Mouse (Mus musculus) MEL (cell line): ENCODE results near the gene Gm38431. TPM values are rescaled to one million over a fixed set of nuclear protein-coding genes. Genes with fewer than 3 reads are reported as not detected.

ENCODE experiments used
- DNase-seq: peaks from one replicate; pipeline ENCODE4 v3.0.0; 2011; ENCODE audit warnings: low read depth, low spot score
- H3K27ac ChIP-seq: 2 replicates; pipeline ENCODE4 v1.5.1; 2012; ENCODE audit warnings: low read depth, mild to moderate bottlenecking, control low read depth, low read length, moderate library complexity; ENCODE audit not compliant: control insufficient read depth
- H3K27me3 ChIP-seq, 2 experiments: fragments of 150-350 bp in 1 of 2; sonication (generic) in 1 of 2; 2 replicates each; pipeline ENCODE4 v1.6.1; 2012; ENCODE audit warnings: low read length in 2 of 2, mild to moderate bottlenecking in 2 of 2, improper control_type of control experiment in 1 of 2, moderate library complexity in 1 of 2; ENCODE audit not compliant: insufficient read depth in 2 of 2, control insufficient read depth in 1 of 2
- H3K36me3 ChIP-seq, 2 experiments: 2 replicates each; pipeline ENCODE4 v1.6.1; 2012 to 2014; ENCODE audit warnings: low read length in 2 of 2, improper control_type of control experiment in 1 of 2, inconsistent platforms in 1 of 2, mild to moderate bottlenecking in 1 of 2; ENCODE audit not compliant: insufficient read depth in 2 of 2, control insufficient read depth in 1 of 2
- H3K4me1 ChIP-seq, 2 experiments: fragments of 150-350 bp in 1 of 2; sonication (generic) in 1 of 2; 2 replicates each; pipeline ENCODE4 v1.6.1; 2012; ENCODE audit warnings: low read length in 2 of 2, improper control_type of control experiment in 1 of 2, mild to moderate bottlenecking in 1 of 2; ENCODE audit not compliant: insufficient read depth in 2 of 2, control insufficient read depth in 1 of 2
- H3K4me3 ChIP-seq, 2 experiments: fragments of 150-350 bp in 1 of 2; sonication (generic) in 1 of 2; 2 replicates each; pipeline ENCODE4 v1.5.1; 2012; ENCODE audit warnings: low read depth in 2 of 2, low read length in 2 of 2, mild to moderate bottlenecking in 2 of 2, moderate library complexity in 2 of 2, control low read depth in 1 of 2, improper control_type of control experiment in 1 of 2; ENCODE audit not compliant: control insufficient read depth in 1 of 2, insufficient read depth in 1 of 2
- H3K79me2 ChIP-seq: 2 replicates; pipeline ENCODE4 v1.6.1; 2012; ENCODE audit warnings: mild to moderate bottlenecking, low read length, moderate library complexity; ENCODE audit not compliant: control insufficient read depth, poor library complexity, insufficient read depth
- H3K9ac ChIP-seq: 2 replicates; pipeline ENCODE4 v1.6.1; 2012; ENCODE audit warnings: low read depth, mild to moderate bottlenecking, control low read depth, low read length, moderate library complexity; ENCODE audit not compliant: control insufficient read depth, poor library complexity, severe bottlenecking
- H3K9me3 ChIP-seq: fragments of 150-350 bp; sonication (generic); replicated peaks from 2 replicates; pipeline ENCODE4 v1.6.1; 2012; ENCODE audit warnings: mild to moderate bottlenecking, low read length, improper control_type of control experiment, moderate library complexity; ENCODE audit not compliant: insufficient read depth
- CHD1 ChIP-seq: IDR thresholded peaks from 2 replicates; pipeline ENCODE4 v1.6.1; 2012; ENCODE audit warnings: low read depth, mild to moderate bottlenecking, inconsistent platforms, low read length, improper control_type of control experiment
- CTCF ChIP-seq, 3 experiments: IDR thresholded peaks in 2 of 3; conservative IDR thresholded peaks in 1 of 3; 2 replicates each; pipeline ENCODE4 v1.5.1; 2011 to 2012; ENCODE audit warnings: low read length in 3 of 3, low read depth in 2 of 3, mild to moderate bottlenecking in 2 of 3, improper control_type of control experiment in 1 of 3, inconsistent platforms in 1 of 3, mixed read lengths in 1 of 3, moderate library complexity in 1 of 3; ENCODE audit not compliant: control insufficient read depth in 1 of 3, insufficient read depth in 1 of 3, poor library complexity in 1 of 3, severe bottlenecking in 1 of 3
- E2F4 ChIP-seq: IDR thresholded peaks from 2 replicates; pipeline ENCODE4 v1.6.1; 2011; ENCODE audit warnings: low read depth, low read length, improper control_type of control experiment, borderline replicate concordance
- ELF1 ChIP-seq: IDR thresholded peaks from 2 replicates; pipeline ENCODE4 v1.6.1; 2014; ENCODE audit warnings: low read depth, mild to moderate bottlenecking, inconsistent platforms, low read length, improper control_type of control experiment, moderate library complexity
- EP300 ChIP-seq, 2 experiments: IDR thresholded peaks; 2 replicates each; pipeline ENCODE4 v1.6.1; 2011; ENCODE audit warnings: improper control_type of control experiment in 2 of 2, low read length in 2 of 2, low read depth in 1 of 2, mild to moderate bottlenecking in 1 of 2
- GABPA ChIP-seq: IDR thresholded peaks from 2 replicates; pipeline ENCODE4 v1.6.1; 2012; ENCODE audit warnings: low read depth, mild to moderate bottlenecking, inconsistent platforms, low read length, improper control_type of control experiment, moderate library complexity
- GATA1 ChIP-seq: IDR thresholded peaks from 2 replicates; pipeline ENCODE4 v1.6.1; 2011; ENCODE audit warnings: low read depth, low read length, improper control_type of control experiment
- HCFC1 ChIP-seq: IDR thresholded peaks from 2 replicates; pipeline ENCODE4 v1.6.1; 2012; ENCODE audit warnings: low read depth, mild to moderate bottlenecking, inconsistent platforms, low read length, improper control_type of control experiment, moderate library complexity
- MAFK ChIP-seq: IDR thresholded peaks from 2 replicates; pipeline ENCODE4 v1.6.1; 2011; ENCODE audit warnings: low read depth, mild to moderate bottlenecking, low read length, improper control_type of control experiment, borderline replicate concordance
- MEF2A ChIP-seq: IDR thresholded peaks from 2 replicates; pipeline ENCODE4 v1.6.1; 2014; ENCODE audit warnings: low read depth, mild to moderate bottlenecking, inconsistent platforms, low read length, improper control_type of control experiment; ENCODE audit not compliant: poor library complexity, insufficient replicate concordance, severe bottlenecking; ENCODE audit errors: extremely low read depth
- MXI1 ChIP-seq: IDR thresholded peaks from 2 replicates; pipeline ENCODE4 v1.6.1; 2011; ENCODE audit warnings: mild to moderate bottlenecking, low read depth, low read length, improper control_type of control experiment
- MYB ChIP-seq: IDR thresholded peaks from 2 replicates; pipeline ENCODE4 v1.6.1; 2011; ENCODE audit warnings: mild to moderate bottlenecking, low read depth, low read length, improper control_type of control experiment
- NELFE ChIP-seq: IDR thresholded peaks from 2 replicates; pipeline ENCODE4 v1.6.1; 2011; ENCODE audit warnings: low read depth, low read length, improper control_type of control experiment
- NRF1 ChIP-seq: IDR thresholded peaks from 2 replicates; pipeline ENCODE4 v1.6.1; 2014; ENCODE audit warnings: low read depth, mild to moderate bottlenecking, inconsistent platforms, low read length, improper control_type of control experiment, moderate library complexity; ENCODE audit not compliant: poor library complexity, insufficient read depth, severe bottlenecking
- POLR2A ChIP-seq, 2 experiments: IDR thresholded peaks; 2 replicates each; pipeline ENCODE4 v1.6.1; 2011 to 2012; ENCODE audit warnings: low read length in 2 of 2, mild to moderate bottlenecking in 2 of 2, control low read depth in 1 of 2, improper control_type of control experiment in 1 of 2, low read depth in 1 of 2, moderate library complexity in 1 of 2; ENCODE audit not compliant: control insufficient read depth in 1 of 2, insufficient read depth in 1 of 2, poor library complexity in 1 of 2
- POLR2AphosphoS2 ChIP-seq: IDR thresholded peaks from 2 replicates; pipeline ENCODE4 v1.6.1; 2011; ENCODE audit warnings: low read length, improper control_type of control experiment
- POLR2AphosphoS5 ChIP-seq: IDR thresholded peaks from 2 replicates; pipeline ENCODE4 v1.6.1; 2012; ENCODE audit warnings: low read depth, borderline replicate concordance, mild to moderate bottlenecking, inconsistent platforms, low read length, moderate library complexity, mixed read lengths
- RAD21 ChIP-seq: IDR thresholded peaks from 2 replicates; pipeline ENCODE4 v1.6.1; 2011; ENCODE audit warnings: mild to moderate bottlenecking, low read depth, low read length, improper control_type of control experiment
- SIN3A ChIP-seq: IDR thresholded peaks from 2 replicates; pipeline ENCODE4 v1.6.1; 2012; ENCODE audit warnings: low read length, improper control_type of control experiment, inconsistent platforms
- SMC3 ChIP-seq: IDR thresholded peaks from 2 replicates; pipeline ENCODE4 v1.6.1; 2011; ENCODE audit warnings: low read depth, low read length, improper control_type of control experiment
- TAL1 ChIP-seq: IDR thresholded peaks from 2 replicates; pipeline ENCODE4 v1.6.1; 2012; ENCODE audit warnings: mild to moderate bottlenecking, inconsistent platforms, low read length, moderate library complexity, mixed read lengths
- TBP ChIP-seq: IDR thresholded peaks from 2 replicates; pipeline ENCODE4 v1.8.0; 2011; ENCODE audit warnings: low read depth, low read length, improper control_type of control experiment
- TCF12 ChIP-seq: IDR thresholded peaks from 2 replicates; pipeline ENCODE4 v1.6.1; 2014; ENCODE audit warnings: low read depth, mild to moderate bottlenecking, inconsistent platforms, low read length, improper control_type of control experiment, moderate library complexity
- UBTF ChIP-seq: IDR thresholded peaks from 2 replicates; pipeline ENCODE4 v1.6.1; 2012; ENCODE audit warnings: low read depth, mild to moderate bottlenecking, inconsistent platforms, low read length, improper control_type of control experiment, moderate library complexity, borderline replicate concordance; ENCODE audit not compliant: insufficient read depth
- USF1 ChIP-seq: IDR thresholded peaks from 2 replicates; pipeline ENCODE4 v1.6.1; 2014; ENCODE audit warnings: low read depth, mild to moderate bottlenecking, inconsistent platforms, low read length, improper control_type of control experiment, moderate library complexity
- USF2 ChIP-seq, 2 experiments: IDR thresholded peaks; 2 replicates each; pipeline ENCODE4 v1.6.1; 2011 to 2012; ENCODE audit warnings: improper control_type of control experiment in 2 of 2, low read length in 2 of 2, borderline replicate concordance in 1 of 2, inconsistent platforms in 1 of 2, low read depth in 1 of 2, mild to moderate bottlenecking in 1 of 2; ENCODE audit not compliant: insufficient read depth in 1 of 2
- ZKSCAN1 ChIP-seq: IDR thresholded peaks from 2 replicates; pipeline ENCODE4 v1.6.1; 2012; ENCODE audit warnings: low read depth, mild to moderate bottlenecking, inconsistent platforms, low read length, improper control_type of control experiment, moderate library complexity
- polyA plus RNA-seq, 2 experiments: library from polyadenylated mRNA; stranded (reverse) in 1 of 2; unstranded in 1 of 2; fragments of >175 nt in 1 of 2; fragments of >200 nt in 1 of 2; gene quantifications; 2 replicates each; pipeline versions ENCODE4 v1.2.1 to v1.2.4; 2012; ENCODE audit warnings: low replicate concordance in 2 of 2, low read depth in 1 of 2; ENCODE audit not compliant: insufficient read length in 2 of 2, insufficient read depth in 1 of 2, missing spikeins in 1 of 2
- total RNA-seq: library from RNA; depleted of rRNA; stranded (reverse); fragments of 300-350 nt; gene quantifications from 2 replicates; pipeline ENCODE4 v1.2.3, GENCODE M21; 2012

The Gm38431 gene
- total and polyA plus RNA-seq, 3 experiments = 38.9 to 191 (median 42.1) TPM

DNA sequence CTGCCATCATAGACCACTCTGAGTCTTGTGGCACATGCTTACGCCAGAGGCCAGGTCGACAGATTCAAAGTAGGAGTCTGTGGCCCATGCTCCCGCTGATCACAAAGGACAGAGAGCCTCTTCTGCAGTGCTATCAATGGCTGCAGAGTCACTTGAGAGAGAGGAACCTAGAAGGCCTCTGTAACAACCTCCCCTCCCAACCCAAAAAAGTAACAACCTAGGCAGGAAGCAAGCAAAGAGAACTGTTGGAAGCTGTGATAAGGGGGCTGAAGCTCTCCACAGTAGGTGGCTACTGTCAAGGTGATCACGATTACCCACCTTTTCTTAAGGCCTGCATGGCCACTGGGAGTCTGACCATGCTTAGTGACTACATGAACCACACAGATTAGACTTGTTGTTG lies 48.2 kb downstream of the Gm38431 start (continued):
- peak; percentile 34; the same call in 1 of the 2 replicates for TF ChIP-seq NELFE
- TF ChIP-seq ZKSCAN1 = no peak
- peak; percentile 57; the same call in 1 of the 2 replicates for TF ChIP-seq ELF1
- TF ChIP-seq SMC3 = no peak
- TF ChIP-seq MYB = 0 out of 2 replicates have a peak, but pooled peaks have one; percentile 40
- TF ChIP-seq TBP = peak; percentile 77
- TF ChIP-seq CTCF (IDR thresholded peaks at IDR 0.05 in 2 of 3, conservative IDR thresholded peaks at IDR 0.05 in 1 of 3; ENCODE audit: control insufficient read depth in 1 of 3, insufficient read depth in 1 of 3, low read depth in 2 of 3, low read length in 3 of 3, poor library complexity in 1 of 3, severe bottlenecking in 1 of 3) = no peak
- peak; percentile 88 for TF ChIP-seq EP300 (IDR thresholded peaks at IDR 0.05; ENCODE audit: low read depth in 1 of 2, low read length in 2 of 2)
- no peak for TF ChIP-seq GABPA
- TF ChIP-seq NRF1 = no peak
- peak; percentile 78 for TF ChIP-seq SIN3A
- no peak for TF ChIP-seq CHD1
- peak; percentile 88 for TF ChIP-seq GATA1
- no peak for TF ChIP-seq USF1
- TF ChIP-seq USF2 (IDR thresholded peaks at IDR 0.05; ENCODE audit: borderline replicate concordance in 1 of 2, insufficient read depth in 1 of 2, low read depth in 1 of 2, low read length in 2 of 2) = no peak
- peak; percentile 80; the same call in 1 of the 2 replicates for TF ChIP-seq POLR2AphosphoS5
- TF ChIP-seq MEF2A = no peak
- TF ChIP-seq TCF12 = peak; percentile 70
- TF ChIP-seq UBTF = no peak
- TF ChIP-seq HCFC1 = peak; percentile 64; the same call in 1 of the 2 replicates

GRCm38 (mm10) chr9:21041308-21041707 lies 50.5 kb downstream of the Gm38431 start:
- Histone ChIP-seq H3K9me3 (no peaks in the 10 kb centered on the region), H3K27me3 (no peaks in the 10 kb centered on the region), H3K79me2 (no peaks in the 10 kb centered on the region), H3K9ac (peak overlapping the region; percentile 16; the same call in 1 of the 2 replicates), H3K36me3 (peaks cover 0 to 46% of the 10 kb centered on the region in 2 experiments; a peak in 2 of 4 replicates), H3K4me1 (peaks cover 29 to 51% of the 10 kb centered on the region in 2 experiments), H3K4me3 (no peak overlapping the region), H3K27ac (peak overlapping the region; percentile 62)
- DNase-seq = peak; percentile 96
- TF ChIP-seq TBP = peak; percentile 84
- no peak for TF ChIP-seq NELFE
- no peak for TF ChIP-seq MXI1
- no peak for TF ChIP-seq SIN3A
- peak; percentile 64 for TF ChIP-seq GATA1
- no peak for TF ChIP-seq POLR2AphosphoS2
- TF ChIP-seq TAL1 = peak; percentile 61
- TF ChIP-seq RAD21 = no peak
- TF ChIP-seq MAFK = no peak
- peak in 1 of 2 experiments; percentile 64; a peak in 2 of 4 replicates for TF ChIP-seq POLR2A (IDR thresholded peaks at IDR 0.05; ENCODE audit: control insufficient read depth in 1 of 2, insufficient read depth in 1 of 2, low read depth in 1 of 2, low read length in 2 of 2, poor library complexity in 1 of 2)
- no peak for TF ChIP-seq E2F4
